Mouse (Mus musculus) kidney, adult 2 months (tissue): Measurements from ENCODE around the gene AC170998.1. TPM values are rescaled to one million over a fixed set of nuclear protein-coding genes. Genes with fewer than 3 reads are reported as not detected.

Experiments used
- DNase-seq: peaks from one replicate; pipeline ENCODE4 v3.0.0; 2021
- H3K27ac ChIP-seq: fragments of 200-500 bp; 2 replicates; pipeline ENCODE4 v1.5.1; 2012; ENCODE audit warnings: low read depth, low read length, control low read depth, inconsistent platforms; ENCODE audit not compliant: insufficient read depth
- H3K27me3 ChIP-seq: fragments of 200-500 bp; replicated peaks from 2 replicates; pipeline ENCODE4 v1.6.1; 2012; ENCODE audit warnings: mild to moderate bottlenecking, moderate library complexity, low read length, inconsistent platforms; ENCODE audit not compliant: control insufficient read depth, insufficient read depth
- H3K36me3 ChIP-seq: fragments of 200-500 bp; 2 replicates; pipeline ENCODE4 v1.6.1; 2012; ENCODE audit warnings: mild to moderate bottlenecking, moderate library complexity, low read length, inconsistent platforms; ENCODE audit not compliant: control insufficient read depth, insufficient read depth
- H3K4me1 ChIP-seq: fragments of 200-500 bp; 2 replicates; pipeline ENCODE4 v1.6.1; 2011; ENCODE audit warnings: low read length; ENCODE audit not compliant: control insufficient read depth, insufficient read depth
- H3K4me3 ChIP-seq: fragments of 200-500 bp; 2 replicates; pipeline ENCODE4 v1.5.1; 2011; ENCODE audit warnings: mild to moderate bottlenecking, low read depth, low read length, control low read depth; ENCODE audit not compliant: insufficient read depth
- CTCF ChIP-seq: fragments of 200-500 bp; conservative IDR thresholded peaks from 2 replicates; pipeline ENCODE4 v1.5.1; 2011; ENCODE audit warnings: low read depth, mild to moderate bottlenecking, control low read depth, low read length, moderate library complexity, mixed read lengths; ENCODE audit not compliant: insufficient read depth, insufficient read length
- POLR2A ChIP-seq: fragments of 200-500 bp; IDR thresholded peaks from one replicate; pipeline ENCODE4 v1.6.1; 2011; ENCODE audit warnings: low read depth, low read length, control low read depth
- WGBS: fragments of 180-500 bp; shearing (Covaris S2); methylation state at CpG from one replicate; pipeline ENCODE4 v1.1.7; 2018; 5-methylcytosine and 5-hydroxymethylcytosine counted together
- polyA plus RNA-seq: library from polyadenylated mRNA; depleted of rRNA; stranded (reverse); fragments of >200 nt; gene quantifications from 2 replicates; pipeline ENCODE4 v1.2.3, GENCODE M21; 2012

Gene AC170998.1
- polyA plus RNA-seq, 1 experiment, result 0.63 TPM

GRCm38 (mm10) chr17:28760736-28761312 is 34.9 kb downstream of the AC170998.1 start:
- DNase-seq, result peak; percentile 21
- no peak overlapping the region for H3K27ac ChIP-seq
- no peak for TF ChIP-seq POLR2A
- no peak for TF ChIP-seq CTCF
- no peak overlapping the region for H3K4me3 ChIP-seq
- no peaks in the 10 kb centered on the region for H3K4me1 ChIP-seq
- no peaks in the 10 kb centered on the region for H3K36me3 ChIP-seq
- H3K27me3 ChIP-seq, result no peaks in the 10 kb centered on the region
- 45% methylated on average over 8 of the region's 8 CpGs for WGBS

GRCm38 (mm10) chr17:28761871-28762270 is 36.0 kb downstream of the AC170998.1 start:
- 9% methylated on average over 3 of the region's 3 CpGs for WGBS

GRCm38 (mm10) chr17:28766203-28766602 is 40.3 kb downstream of the AC170998.1 start:
- TF ChIP-seq CTCF, result no peak
- TF ChIP-seq POLR2A, result no peak
- H3K4me1 ChIP-seq, result no peaks in the 10 kb centered on the region
- 33% methylated on average over 3 of the region's 3 CpGs for WGBS
- H3K4me3 ChIP-seq, result no peak overlapping the region
- DNase-seq, result no peak
- no peak overlapping the region for H3K27ac ChIP-seq
- no peaks in the 10 kb centered on the region for H3K27me3 ChIP-seq
- H3K36me3 ChIP-seq, result no peaks in the 10 kb centered on the region

More at GRCm38 (mm10) chr17:28761871-28762270, 36.0 kb downstream of the AC170998.1 start:
- Histone ChIP-seq H3K4me1 (no peaks in the 10 kb centered on the region), H3K4me3 (no peak overlapping the region), H3K36me3 (no peaks in the 10 kb centered on the region), H3K27ac (no peak overlapping the region), H3K27me3 (no peaks in the 10 kb centered on the region)
- no peak for TF ChIP-seq POLR2A
- TF ChIP-seq CTCF, result peak; percentile 90
- DNase-seq, result peak; percentile 76

GRCm38 (mm10) chr17:28766781-28767515 is 41.1 kb downstream of the AC170998.1 start:
- TF ChIP-seq POLR2A, result no peak
- no peak for TF ChIP-seq CTCF
- Histone ChIP-seq H3K27me3 (no peaks in the 10 kb centered on the region), H3K4me1 (no peaks in the 10 kb centered on the region), H3K4me3 (no peak overlapping the region), H3K27ac (no peak overlapping the region), H3K36me3 (no peaks in the 10 kb centered on the region)
- DNase-seq, result no peak
- 66% methylated on average over 11 of the region's 11 CpGs for WGBS

- Histone ChIP-seq H3K27ac (no peak within 1 kb of the TSS), H3K4me1 (no peaks in the 10 kb centered on the region), H3K27me3 (no peaks in the 10 kb centered on the region), H3K4me3 (peak within 1 kb of the TSS; percentile 73), H3K36me3 (no peaks in the 10 kb centered on the region)
- 1% methylated on average over 57 of the region's 58 CpGs for WGBS
- peak; percentile 43 for DNase-seq
- TF ChIP-seq CTCF, result no peak
- no peak for TF ChIP-seq POLR2A
Observed at GRCm38 (mm10) chr17:28769121-28769874, 43.4 kb downstream of the AC170998.1 start, which contains the start of gene Mapk13. Gene Mapk13 (plus strand): TSS chr17:28769297.

- Histone ChIP-seq H3K36me3 (no peaks in the 10 kb centered on the region), H3K4me1 (no peaks in the 10 kb centered on the region), H3K27me3 (no peaks in the 10 kb centered on the region), H3K27ac (no peak overlapping the region), H3K4me3 (peak overlapping the region; percentile 73)
- 4% methylated on average over 24 of the region's 24 CpGs for WGBS
- DNase-seq, result peak; percentile 24
- TF ChIP-seq POLR2A (no peak), CTCF (no peak)
Observed at GRCm38 (mm10) chr17:28769875-28770421, 44.1 kb downstream of the AC170998.1 start.
